Mouse (Mus musculus) cerebellum, adult 9-10 months (tissue): Measurements from ENCODE around the gene Idh2.
A peak's percentile ranks its signal among the peaks of the same experiment; 100 is the strongest.
"Not testable (repeated sequence)": the region's sequence is repeated elsewhere in the genome, so short reads cannot be mapped to it uniquely, and the experiment has no call there.

ENCODE experiments used
- DNase-seq: peaks from one replicate; pipeline ENCODE4 v3.0.0; 2022

Gene Idh2

DNA sequence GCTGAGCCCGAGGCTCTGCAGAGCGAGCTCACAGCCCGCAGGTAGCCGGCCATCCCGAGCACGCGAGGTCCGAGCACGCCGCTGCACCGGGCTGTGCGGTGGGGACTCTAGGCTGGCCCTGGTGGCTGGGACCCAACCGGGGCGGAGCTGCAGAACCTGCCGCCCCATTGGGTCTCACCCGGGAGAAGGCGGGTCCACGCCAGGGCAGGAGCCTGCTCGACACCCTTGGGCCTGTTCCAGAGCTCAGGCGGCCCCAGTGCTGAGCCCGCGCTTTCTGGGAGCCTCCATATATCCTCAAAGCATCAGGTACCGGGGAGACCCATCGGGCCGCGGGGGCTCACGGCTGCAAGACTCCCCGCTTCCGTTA lies at the start of gene Idh2:
Idh2 (minus strand) TSS at position 169 of the 367 bp plus-strand sequence.
- DNase-seq = peak; percentile 93

DNA sequence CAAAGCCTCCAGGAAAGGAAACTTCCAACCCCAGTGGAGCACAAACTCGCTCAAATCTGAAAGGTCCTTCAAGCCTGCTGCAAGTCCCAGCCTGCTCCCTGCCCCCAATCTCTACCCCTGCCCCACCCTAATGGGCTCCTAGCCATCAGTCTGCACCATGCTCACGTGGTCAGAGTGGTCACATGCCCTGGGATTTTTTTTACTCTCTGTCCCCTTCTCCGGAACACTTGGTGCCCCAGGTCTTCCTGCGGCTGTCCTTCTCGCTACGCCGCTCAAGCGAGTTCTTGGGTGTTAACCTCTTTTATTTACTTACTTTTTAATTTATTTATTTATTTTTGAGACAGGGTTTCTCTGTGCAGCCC lies 45.7 kb upstream of the Idh2 start:
- DNase-seq = no peak

DNA sequence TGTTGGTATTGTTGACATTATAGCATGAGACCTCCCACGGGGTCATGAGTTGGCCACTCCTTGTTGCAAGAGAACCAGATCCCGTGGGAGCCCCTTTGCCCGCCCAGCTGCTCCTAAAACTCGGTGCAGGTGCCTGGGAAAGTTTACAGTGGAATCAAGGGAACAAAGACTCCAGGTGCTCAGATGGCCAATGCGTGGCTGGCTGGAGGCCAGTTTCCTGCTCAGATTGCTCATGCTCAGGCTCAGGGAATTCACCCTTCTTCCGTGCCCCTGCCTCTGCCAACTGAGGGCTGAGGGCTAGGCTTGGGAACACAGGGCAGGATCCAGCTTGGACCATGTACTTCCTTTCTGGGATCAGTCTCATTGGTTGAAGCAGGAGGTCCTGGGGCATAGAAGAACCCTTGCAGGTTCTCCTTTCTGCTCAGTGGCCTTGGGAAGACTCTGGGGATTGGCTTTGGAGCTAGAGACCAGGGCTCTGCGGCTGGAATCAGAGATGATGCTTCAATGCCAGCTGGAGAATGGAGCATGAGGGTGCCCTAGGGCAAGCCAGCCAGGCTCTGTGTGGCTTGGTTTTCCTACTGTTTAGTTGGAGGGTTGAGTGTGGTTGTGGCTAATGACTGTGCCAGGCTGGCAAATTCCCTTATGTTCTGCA lies 45.2 kb upstream of the Idh2 start:
- DNase-seq = no peak

DNA sequence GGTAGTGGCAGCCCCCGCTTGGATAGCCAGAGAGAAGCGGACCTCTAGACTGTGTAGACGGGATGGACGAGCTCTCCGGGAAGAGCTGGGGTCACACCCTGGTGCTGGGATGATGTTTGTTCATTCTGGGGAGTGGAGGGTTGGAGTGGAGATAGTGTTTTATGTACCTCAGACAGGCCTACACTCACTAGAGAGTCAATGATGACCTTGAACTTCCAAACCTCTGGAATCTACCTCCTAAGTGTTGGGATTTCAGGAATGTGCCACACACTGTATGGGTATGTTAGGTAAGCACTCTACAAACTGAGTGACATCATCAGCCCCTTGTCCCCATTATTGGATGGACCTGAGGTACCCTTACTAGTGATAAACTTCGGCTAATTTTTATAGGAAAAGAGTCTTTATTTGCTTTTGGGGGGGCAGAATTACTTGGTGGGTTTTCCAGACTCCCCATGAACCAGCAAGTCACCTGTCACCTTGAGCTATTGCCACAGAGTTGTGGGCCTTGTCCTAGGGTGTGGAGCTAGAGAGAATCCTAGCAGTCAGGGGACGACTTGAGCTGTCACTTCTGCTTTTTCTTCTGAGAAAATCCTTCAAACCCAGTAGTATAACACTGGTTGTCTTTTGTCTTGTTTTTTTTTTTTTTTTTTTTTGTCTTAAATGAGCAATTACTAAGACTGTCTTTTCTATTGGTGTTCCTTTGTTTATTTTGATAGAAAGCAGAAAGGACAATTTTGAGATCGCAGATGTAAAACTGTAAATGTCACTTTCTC lies 43.5 kb upstream of the Idh2 start:
- no peak for DNase-seq

DNA sequence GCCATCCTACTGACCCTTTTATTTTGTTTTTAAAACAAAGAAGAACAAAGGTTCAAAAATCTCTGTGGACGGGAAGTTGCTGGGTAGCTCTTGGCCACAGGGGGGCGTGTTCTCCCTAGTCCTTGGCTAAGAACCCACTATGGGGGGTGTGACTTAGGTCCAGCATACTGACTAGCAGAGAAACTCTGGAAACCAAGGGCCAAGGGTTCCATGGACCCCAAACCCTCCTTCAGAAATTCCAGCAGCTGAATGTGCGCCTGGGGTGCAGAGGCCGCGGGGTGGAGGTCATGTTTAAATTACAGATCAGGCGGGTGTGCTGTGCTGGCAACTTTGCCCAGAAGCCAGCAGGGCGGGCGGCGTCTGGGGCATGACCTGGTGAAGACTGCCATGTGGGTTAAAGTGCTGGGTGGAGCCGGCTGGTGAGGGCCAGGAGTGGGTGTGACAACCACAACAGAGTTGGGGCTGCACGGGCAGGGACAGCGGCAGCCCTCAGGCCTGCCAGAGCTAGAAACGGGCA lies 41.6 kb upstream of the Idh2 start:
- peak; percentile 34 for DNase-seq

DNA sequence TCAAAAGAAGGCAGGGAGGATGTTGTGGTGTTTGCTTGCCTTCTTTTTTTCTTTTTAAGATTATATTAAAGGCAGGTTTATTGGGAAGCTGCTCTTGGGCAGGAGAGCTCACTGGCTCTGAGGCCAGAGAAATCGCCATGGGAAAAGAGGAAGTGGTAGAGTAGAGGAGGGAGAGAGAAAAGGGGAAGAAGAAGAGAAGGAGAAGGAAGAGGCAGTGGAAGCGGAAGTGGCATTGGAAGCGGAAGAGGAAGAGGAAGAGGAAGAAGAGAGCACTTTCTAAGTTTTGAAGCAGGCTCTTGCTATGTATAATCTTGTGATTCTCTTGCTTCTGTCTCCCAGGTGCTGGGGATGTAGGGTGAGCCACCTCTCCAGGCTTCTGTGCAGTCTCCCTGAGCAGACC lies 39.5 kb upstream of the Idh2 start:
- no peak for DNase-seq

DNA sequence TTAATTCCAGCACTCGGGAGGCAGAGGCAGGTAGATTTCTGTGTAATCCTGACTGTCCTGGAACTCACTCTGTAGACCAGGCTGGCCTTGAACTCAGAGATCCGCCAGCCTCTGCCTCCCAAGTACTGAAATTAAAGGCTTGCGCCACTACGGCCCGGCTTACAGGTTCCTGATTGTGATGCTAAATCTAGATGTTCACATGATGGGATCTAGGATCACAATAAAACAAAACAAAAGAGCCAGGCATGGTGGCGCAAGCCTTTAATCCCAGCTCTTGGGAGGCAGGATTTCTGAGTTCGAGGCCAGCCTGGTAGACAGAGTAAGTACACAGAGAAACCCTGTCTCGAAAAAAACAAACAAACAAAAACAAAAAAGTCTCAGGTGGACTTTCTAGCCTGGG lies 37.6 kb upstream of the Idh2 start:
- no peak for DNase-seq

DNA sequence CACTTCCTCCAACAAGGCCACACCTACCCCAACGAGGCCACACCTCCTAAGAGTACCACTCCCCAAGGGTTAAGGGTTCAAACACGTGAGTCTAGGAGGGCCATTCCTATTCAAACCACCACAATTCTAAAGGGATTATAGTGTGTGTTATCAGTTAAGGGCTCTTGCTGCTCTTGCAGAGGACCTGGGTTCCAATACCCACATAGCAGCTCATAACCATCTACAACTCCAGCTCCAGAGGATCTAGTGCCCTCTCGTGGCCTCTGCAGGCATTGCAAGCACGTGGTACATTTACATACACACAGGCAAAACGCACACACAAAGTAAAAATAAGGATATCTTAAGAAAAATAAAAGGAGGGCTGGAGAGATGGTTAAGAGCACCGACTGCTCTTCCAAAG lies 37.0 kb upstream of the Idh2 start:
- DNase-seq = no peak

DNA sequence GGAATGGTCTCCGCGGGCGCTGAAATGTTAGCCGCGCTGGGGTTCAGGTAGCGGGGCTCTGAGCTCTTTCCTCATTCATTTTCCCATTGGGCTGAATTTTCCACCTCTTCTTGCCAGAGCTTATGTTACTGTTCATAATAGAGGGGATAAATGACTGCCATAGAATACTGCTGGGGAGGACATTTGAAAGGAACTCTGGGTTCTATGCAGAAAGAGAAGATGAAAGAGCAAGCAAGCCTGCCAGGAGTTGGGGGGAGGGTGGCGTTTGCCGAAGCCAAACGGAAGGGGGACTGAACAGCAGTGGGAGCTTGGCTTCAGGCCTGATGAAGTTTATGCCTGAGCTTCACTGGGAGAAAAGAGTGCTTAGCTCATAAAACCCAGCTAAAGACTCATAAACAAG lies 34.2 kb upstream of the Idh2 start:
- DNase-seq = peak; percentile 15

DNA sequence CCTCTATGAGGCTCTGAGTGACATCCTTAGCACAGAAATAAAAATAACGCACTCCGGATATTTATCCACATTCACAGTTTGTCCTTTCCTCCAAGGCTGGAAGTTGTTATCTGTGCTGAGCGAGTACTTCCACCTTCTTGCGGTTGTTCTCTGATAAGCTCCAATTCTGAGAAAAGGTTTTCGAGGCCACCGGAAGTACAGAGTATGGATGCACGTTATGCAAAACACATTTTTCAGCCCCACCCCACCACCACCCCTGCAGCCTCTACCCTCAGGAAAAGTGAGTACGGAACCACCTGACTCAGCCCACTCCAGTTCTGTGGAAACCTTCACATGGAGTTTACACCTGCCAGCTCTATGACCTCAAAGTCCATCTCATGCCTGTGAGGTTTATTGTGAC lies 30.9 kb upstream of the Idh2 start:
- DNase-seq = no peak

DNA sequence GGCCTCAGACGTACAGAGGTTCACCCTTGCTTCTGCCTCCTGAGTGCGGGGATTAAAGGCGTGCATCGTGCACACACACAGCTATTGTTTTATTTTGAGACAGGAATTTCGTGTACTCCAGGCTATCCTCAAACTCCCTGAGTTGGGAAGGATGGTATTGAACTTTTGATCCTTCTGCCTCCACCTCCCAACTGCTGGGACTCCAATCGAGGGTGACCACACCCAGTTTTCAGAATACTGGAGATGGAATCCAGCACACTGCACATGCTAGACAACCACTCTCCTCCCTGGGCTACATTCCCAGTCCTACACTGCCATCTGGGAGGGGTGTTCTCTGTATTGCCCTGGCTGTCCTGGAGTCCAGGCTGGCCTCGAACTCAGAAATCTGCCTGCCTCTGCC lies 29.5 kb upstream of the Idh2 start:
- no peak for DNase-seq

DNA sequence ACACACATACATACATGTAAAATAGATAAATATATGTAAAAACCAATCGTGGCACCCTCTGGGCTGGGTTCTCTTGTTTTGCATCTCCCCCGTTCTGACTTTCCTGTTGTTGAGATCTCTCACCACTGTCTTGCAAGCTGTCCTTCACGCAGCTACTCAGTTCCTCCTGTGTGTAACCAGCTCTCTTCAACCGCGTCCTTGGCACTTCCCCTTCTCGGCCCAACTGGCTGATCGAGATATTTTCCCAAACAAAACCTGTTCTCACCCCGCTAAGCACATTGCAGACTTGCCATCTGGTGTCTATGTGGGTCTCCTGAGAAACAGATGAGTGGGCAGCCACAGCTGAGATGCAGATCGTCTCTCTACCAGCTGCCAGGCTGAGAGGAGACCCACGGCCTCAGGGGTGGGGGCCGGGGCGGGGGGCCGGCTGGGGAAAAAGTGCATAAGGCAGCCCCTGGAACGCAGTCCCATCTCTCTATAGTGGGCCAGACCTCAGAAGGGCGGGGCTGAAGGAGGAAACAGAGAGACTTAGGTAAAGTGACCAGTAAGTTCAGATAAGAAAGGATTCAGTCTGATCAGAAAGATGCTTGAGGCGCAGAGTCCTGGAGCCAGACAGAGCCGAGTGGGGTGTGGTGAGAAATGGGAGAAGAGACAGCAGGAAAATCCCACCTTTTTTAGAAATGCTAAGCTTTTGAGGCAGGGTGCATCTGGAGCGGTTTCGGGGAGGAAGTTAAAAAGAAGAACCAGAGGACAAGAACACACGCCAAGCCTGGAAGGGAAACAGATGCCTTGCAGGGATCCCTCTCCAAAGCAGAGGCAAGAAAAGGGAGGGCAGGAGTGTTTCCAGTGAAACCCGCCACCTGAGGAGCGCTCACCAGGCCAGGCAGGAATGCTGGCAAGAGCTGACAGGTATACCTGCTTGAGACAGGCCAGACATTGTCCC lies 28.4 kb upstream of the Idh2 start:
- peak; percentile 25 for DNase-seq

DNA sequence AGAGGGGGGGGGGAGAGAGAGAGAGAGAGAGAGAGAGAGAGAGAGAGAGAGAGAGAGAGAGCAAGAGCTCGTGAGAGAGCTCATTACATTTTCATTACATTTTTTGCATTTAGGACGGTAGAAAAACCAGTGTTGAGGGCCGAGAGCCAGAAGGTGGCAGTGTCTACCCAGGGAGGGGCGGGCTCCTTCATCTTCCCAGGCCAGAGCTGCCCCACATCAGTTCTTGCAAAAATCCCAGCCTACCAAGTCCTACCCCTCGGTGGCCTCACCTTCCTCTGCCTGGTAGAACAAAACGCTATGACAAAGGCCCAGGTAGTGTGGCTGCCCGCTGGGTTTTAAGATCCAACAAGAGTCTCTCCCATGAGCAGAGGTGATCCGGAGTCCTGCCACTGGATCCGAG lies 25.6 kb upstream of the Idh2 start:
- DNase-seq = peak; percentile 70

DNA sequence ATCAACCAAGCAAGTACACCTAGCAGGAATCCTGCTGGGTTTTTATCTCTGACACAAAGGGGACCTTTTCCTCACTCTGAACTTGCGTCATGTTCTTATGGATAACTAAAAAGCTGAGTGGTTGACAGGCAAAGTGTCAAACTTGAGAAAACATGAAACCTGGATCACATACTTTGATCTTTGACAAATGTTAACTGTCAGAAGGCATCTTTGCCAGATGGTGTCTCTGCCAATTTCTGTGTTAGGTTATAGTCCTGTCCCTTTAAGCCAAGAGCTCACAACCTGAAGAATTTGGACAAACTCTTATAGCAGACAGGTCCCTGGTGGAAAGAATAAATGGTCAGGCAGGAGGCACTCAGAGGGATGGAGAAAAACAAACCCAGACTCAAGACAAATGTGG lies 23.2 kb upstream of the Idh2 start:
- no peak for DNase-seq

DNA sequence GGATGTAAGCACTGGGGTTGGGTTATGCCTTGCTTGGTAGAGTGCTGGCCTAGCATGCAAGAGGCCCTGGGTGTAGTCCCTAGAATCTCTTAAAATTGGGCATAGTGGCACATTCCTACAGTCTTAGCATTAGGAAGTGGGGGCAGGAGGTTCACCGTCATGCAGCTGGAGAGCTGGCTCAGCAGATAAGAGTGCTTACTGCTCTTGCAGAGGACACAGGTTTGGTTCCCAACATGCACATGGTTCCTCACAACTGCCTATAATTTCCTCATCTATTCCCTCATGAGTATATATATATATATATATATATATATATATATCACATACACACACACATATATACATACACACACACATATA lies 20.0 kb upstream of the Idh2 start:
- DNase-seq = no peak

DNA sequence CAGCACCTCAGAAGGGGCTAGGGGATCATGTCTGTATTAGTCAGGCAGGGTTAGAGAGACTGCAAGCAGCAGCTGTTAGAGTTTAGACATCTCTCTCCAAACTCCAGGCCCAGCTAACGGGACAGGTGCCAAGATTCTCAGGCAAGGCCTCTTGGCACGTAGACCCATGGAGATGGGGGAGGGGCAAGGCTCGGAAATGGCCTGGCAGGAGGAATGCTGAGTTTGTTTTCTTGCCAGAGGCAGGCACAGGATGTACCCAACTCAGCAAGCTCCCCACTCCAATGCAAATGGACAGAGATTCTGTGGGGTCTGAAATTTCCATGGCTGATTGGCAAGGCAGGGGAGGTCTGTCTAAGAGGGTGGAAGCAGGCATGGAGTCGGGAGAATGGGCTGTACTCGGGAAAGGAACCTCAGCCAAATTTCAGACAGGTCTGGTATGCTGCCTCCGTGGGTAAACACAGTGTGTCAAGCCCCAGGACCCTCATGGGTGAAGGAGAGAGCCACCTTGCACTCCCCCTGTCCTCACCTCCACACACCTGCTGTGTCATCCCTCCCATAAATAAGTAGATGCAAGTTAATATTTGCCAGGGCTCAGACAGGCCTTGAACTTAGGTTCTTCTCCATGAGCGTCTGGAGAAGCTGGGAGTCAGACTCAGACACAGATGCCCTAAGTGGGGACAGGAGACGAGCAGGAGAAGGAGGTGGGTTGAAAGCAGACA lies 19.4 kb upstream of the Idh2 start:
- peak; percentile 39 for DNase-seq

DNA sequence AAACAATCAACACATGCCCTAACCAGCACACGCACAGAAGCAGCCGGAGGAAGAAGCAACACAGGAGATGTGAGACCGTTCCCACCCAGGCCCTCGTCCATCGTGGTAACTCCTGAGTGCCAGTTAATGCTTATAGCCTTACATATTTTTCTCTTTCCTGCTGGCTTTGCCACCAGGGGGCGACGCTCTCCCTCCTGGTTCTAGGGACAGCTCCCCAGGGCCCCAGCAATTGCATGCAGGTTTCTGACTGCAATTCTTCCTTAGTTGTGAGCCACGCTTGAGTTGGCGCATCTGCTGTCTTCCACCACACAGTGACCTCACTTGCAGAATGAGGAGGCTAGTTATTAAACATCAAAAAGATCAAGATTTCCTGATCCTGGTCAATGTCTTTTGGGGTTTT lies 17.3 kb upstream of the Idh2 start:
- DNase-seq = no peak

DNA sequence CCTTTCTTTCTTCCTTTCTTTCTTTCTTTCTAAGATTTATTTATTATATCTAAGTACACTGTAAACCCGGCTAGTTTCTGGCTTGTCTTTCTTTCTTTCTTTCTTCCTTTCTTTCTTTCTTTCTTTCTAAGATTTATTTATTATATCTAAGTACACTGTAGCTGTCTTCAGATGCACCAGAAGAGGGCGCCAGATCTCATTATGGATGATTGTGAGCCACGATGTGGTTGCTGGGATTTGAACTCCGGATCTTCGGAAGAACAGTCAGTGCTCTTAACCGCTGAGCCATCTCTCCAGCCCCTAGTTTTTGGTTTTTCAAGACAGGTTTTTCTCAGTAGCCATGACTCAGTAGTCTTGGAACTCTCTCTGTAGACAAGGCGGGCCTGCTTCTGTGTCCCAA lies 16.1 kb upstream of the Idh2 start:
- not testable (repeated sequence) for DNase-seq

DNA sequence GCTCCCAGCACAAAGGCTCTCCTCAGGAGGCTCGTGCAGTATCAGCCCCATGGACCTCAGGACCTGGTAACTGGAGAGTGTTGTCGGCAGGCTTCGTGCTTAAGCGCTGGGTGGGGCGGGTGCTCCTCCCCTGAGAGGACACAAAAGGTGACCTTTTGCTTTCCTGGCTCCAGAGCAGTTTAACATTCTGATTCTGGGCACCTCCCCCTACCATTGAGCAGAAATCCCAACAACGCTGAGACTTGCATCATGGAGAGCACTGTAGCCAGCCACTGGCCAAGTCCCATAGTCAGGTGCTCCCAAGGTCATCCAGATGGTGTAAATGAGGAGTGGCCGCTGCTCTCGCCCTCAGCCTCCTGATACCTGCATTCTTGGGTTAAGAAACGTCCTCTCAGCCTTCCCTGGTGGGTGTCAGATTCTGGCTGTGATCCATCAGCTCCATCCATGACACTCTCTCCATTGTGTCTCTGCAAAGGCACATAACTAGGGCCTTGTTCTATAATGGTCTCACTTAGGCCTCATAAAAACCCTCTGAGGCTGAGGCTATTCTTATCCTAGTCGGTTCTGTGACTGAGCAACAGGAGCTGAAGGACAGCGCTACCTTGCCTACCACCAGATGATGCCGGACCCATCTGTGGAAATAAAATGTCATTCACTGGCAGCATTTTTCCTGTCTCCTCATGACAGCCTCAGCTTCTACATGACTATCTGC lies 15.3 kb upstream of the Idh2 start:
- DNase-seq = no peak

DNA sequence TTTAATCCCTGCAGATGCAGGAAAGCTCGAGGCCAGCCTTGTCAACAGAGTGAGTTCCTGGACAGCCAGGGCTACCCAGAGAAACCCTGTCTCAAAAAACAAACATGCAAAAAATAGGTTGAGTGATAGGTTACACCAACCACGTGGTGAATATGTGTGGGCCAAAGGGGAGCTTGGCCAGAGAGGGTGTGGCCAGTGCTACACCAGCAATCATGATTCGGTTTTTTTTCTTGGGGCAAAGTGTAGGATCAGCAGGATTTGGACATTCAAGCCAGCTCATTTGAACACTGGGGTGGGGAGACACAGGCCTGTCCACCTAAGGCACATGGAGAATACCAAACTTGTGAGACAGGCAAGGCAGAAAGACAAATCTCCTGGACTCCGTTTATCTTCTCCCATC lies 14.1 kb upstream of the Idh2 start:
- DNase-seq = no peak

DNA sequence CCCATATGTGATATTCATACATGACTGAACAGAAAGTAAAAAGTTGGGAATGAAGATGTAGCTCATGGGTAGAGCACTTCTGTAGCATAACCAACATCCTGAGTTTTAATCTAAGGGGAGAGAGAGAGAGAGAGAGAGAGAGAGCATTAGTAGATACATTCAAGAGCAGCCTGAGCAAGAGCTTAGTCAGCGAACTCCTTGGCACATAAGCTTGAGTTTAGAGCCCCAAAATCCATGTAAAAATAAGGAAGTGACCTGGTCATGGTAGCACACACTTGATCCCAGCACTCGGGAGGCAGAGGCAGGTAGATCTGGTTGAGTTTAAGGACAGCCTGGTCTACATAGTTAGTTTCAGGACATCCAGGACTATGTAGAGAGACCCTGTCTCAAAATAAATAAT lies 8.5 kb upstream of the Idh2 start:
- no peak for DNase-seq

DNA sequence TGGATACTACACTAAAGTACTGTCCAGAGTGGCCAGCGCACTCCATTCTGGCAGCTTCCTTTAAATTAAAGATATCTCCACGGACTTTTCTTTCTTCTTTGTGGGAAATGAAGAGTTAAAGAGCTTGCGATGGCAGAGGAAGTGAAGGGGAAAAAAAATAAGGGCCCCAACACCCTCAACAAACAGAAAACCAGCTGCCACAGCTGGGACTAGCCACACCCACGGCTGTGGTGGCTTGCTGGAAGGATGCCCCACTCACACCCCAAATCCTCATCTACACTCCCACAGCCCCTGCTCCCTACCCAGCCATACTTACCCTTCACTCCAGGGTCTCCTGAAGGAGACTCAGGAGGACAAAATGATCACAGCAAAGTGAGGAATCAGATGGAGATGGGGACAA lies 7.9 kb upstream of the Idh2 start:
- no peak for DNase-seq
